Mouse (Mus musculus): Measurements from ENCODE around the gene Copg2. TPM values are rescaled to one million over a fixed set of nuclear protein-coding genes. Genes with fewer than 3 reads are reported as not detected.

The Copg2 gene
- polyA plus RNA-seq, 1 experiment from 2014 or later = 31.0 TPM

- H3K4me2 ChIP-seq (ENCODE audit: low read length) = no peak overlapping the region
- H3K27me3 ChIP-seq (ENCODE audit: control insufficient read depth, insufficient read depth, low read length) = no peaks in the 10 kb centered on the region
- no peak overlapping the region for H3K27ac ChIP-seq (replicated peaks in 1 of 2; ENCODE audit: control insufficient read depth in 1 of 2, insufficient read depth in 1 of 2, low read depth in 2 of 2, low read length in 2 of 2)
- H3K4me1 ChIP-seq (ENCODE audit: control insufficient read depth in 2 of 2, insufficient read depth in 2 of 2, low read length in 2 of 2) = peaks cover 17 to 20% of the 10 kb centered on the region in 2 experiments
- no peaks in the 10 kb centered on the region for H3K9me3 ChIP-seq (ENCODE audit: control insufficient read depth, low read length)
- no peak overlapping the region for H3K4me3 ChIP-seq (ENCODE audit: control insufficient read depth in 1 of 2, insufficient read depth in 1 of 2, low read depth in 1 of 2, low read length in 2 of 2)
- 85% methylated on average over 6 of the region's 6 CpGs for WGBS
- ATAC-seq (ENCODE audit: insufficient number of reproducible peaks, insufficient read depth, low FRiP score, low read depth) = no peak
- no peaks in the 10 kb centered on the region for H3K36me3 ChIP-seq (ENCODE audit: control insufficient read depth, insufficient read depth, low read length)
- H3K9ac ChIP-seq (ENCODE audit: low read length) = no peak overlapping the region
Observed at GRCm38 (mm10) chr6:30702881-30703280, 193.7 kb downstream of the Copg2 start.

GRCm38 (mm10) chr6:30700182-30700581 lies 196.4 kb downstream of the Copg2 start:
- H3K4me3 ChIP-seq (ENCODE audit: control insufficient read depth in 1 of 2, insufficient read depth in 1 of 2, low read depth in 1 of 2, low read length in 2 of 2) = no peak overlapping the region
- WGBS = 63% methylated on average over 6 of the region's 6 CpGs
- no peak overlapping the region for H3K9ac ChIP-seq (ENCODE audit: low read length)
- peaks cover 19 to 23% of the 10 kb centered on the region in 2 experiments for H3K4me1 ChIP-seq (ENCODE audit: control insufficient read depth in 2 of 2, insufficient read depth in 2 of 2, low read length in 2 of 2)
- H3K27ac ChIP-seq (replicated peaks in 1 of 2; ENCODE audit: control insufficient read depth in 1 of 2, insufficient read depth in 1 of 2, low read depth in 2 of 2, low read length in 2 of 2) = peak overlapping the region; percentile 51 to 73; a peak in 3 of 4 replicates
- no peaks in the 10 kb centered on the region for H3K36me3 ChIP-seq (ENCODE audit: control insufficient read depth, insufficient read depth, low read length)
- no peaks in the 10 kb centered on the region for H3K27me3 ChIP-seq (ENCODE audit: control insufficient read depth, insufficient read depth, low read length)
- no peaks in the 10 kb centered on the region for H3K9me3 ChIP-seq (ENCODE audit: control insufficient read depth, low read length)
- H3K4me2 ChIP-seq (ENCODE audit: low read length) = 0 out of 2 replicates have a peak overlapping the region, but pooled peaks have one; percentile 13
- peak; percentile 45 for ATAC-seq (ENCODE audit: insufficient number of reproducible peaks, insufficient read depth, low FRiP score, low read depth)

- H3K36me3 ChIP-seq (ENCODE audit: control insufficient read depth, insufficient read depth, low read length) = no peaks in the 10 kb centered on the region
- H3K4me1 ChIP-seq (ENCODE audit: control insufficient read depth in 2 of 2, insufficient read depth in 2 of 2, low read length in 2 of 2) = peaks cover 15 to 23% of the 10 kb centered on the region in 2 experiments
- WGBS = 85% methylated on average over 4 of the region's 4 CpGs
- peak overlapping the region; percentile 43 to 61; a peak in 2 of 4 replicates for H3K27ac ChIP-seq (replicated peaks in 1 of 2; ENCODE audit: control insufficient read depth in 1 of 2, insufficient read depth in 1 of 2, low read depth in 2 of 2, low read length in 2 of 2)
- H3K4me3 ChIP-seq (ENCODE audit: control insufficient read depth in 1 of 2, insufficient read depth in 1 of 2, low read depth in 1 of 2, low read length in 2 of 2) = no peak overlapping the region
- no peak for ATAC-seq (ENCODE audit: insufficient number of reproducible peaks, insufficient read depth, low FRiP score, low read depth)
- H3K9ac ChIP-seq (ENCODE audit: low read length) = no peak overlapping the region
- H3K27me3 ChIP-seq (ENCODE audit: control insufficient read depth, insufficient read depth, low read length) = no peaks in the 10 kb centered on the region
- H3K9me3 ChIP-seq (ENCODE audit: control insufficient read depth, low read length) = no peaks in the 10 kb centered on the region
- H3K4me2 ChIP-seq (ENCODE audit: low read length) = no peak overlapping the region
Observed at GRCm38 (mm10) chr6:30698036-30698435, 198.6 kb downstream of the Copg2 start.

MicroRNA genes within 50 kb of the gene (microRNA counts, 519-probe panel; counts per million panel counts)
- microRNA mmu-miR-335-3p = 6,464 counts per million, percentile 91 among the panel's probes with 10 or more counts
- microRNA mmu-miR-335-5p = 8,473 counts per million, percentile 98 among the panel's probes with 10 or more counts

Small RNA genes within 50 kb of the gene (microRNA-seq; reads per million reads assigned to microRNA genes)
- gene Mir335 = 151,277 reads per million, percentile 100 among the genes with 10 or more reads in this experiment

Other genes starting within 250 kb of the Copg2 start
- 9.6 and 11.3 TPM in 2 replicates for gene Cep41, start 203.0 kb downstream of the Copg2 start, polyA plus RNA-seq (2014; fragmentation: Nextera tagmentation; extraction: Ambion mirVana)
- 2,556 and 2,705 TPM in 2 replicates for gene Mest, start 173.2 kb downstream of the Copg2 start, polyA plus RNA-seq (2014; fragmentation: Nextera tagmentation; extraction: Ambion mirVana)
- 0.34 and 0.35 TPM in 2 replicates for gene Tsga13, start 18.8 kb upstream of the Copg2 start, polyA plus RNA-seq (2014; fragmentation: Nextera tagmentation; extraction: Ambion mirVana)
- 1.9 and 3.0 TPM in 2 replicates for gene Klf14, start 62.3 kb upstream of the Copg2 start, polyA plus RNA-seq (2014; fragmentation: Nextera tagmentation; extraction: Ambion mirVana)

Data from heart, embryonic 14.5 days (tissue).